Mouse (Mus musculus) left cerebral cortex, adult 2 months (tissue): ENCODE measurements around the gene Plcd3. TPM values are rescaled to one million over a fixed set of nuclear protein-coding genes. Genes with fewer than 3 reads are reported as not detected.

Experiments
- DNase-seq, 2 experiments: peaks; one replicate each; pipeline ENCODE4 v3.0.0; 2021 to 2022; ENCODE audit warnings: low spot score in 2 of 2, mixed read lengths in 1 of 2; ENCODE audit errors: extremely low spot score in 1 of 2
- H3K27ac ChIP-seq: fragments of 200-600 bp; 2 replicates; pipeline ENCODE4 v1.8.1; 2022
- H3K4me3 ChIP-seq: fragments of 200-600 bp; 2 replicates; pipeline ENCODE4 v1.8.1; 2022
- CTCF ChIP-seq: fragments of 200-600 bp; IDR thresholded peaks from 2 replicates; pipeline ENCODE4 v1.8.1; 2022; ENCODE audit warnings: antibody characterized with exemption, mild to moderate bottlenecking, moderate library complexity
- intact Hi-C: fragments of 180-260 bp; cut with DNase I; formaldehyde crosslinking; loops from one replicate; pipeline ENCODE4 v1.15.1; 2025
- total RNA-seq, 2 experiments: library from RNA; stranded (reverse); gene quantifications; 2 replicates each; pipeline ENCODE4 v1.2.3; 2021

Plcd3 gene
- total RNA-seq, 2 experiments from 2014 or later, result 16.5 to 19.0 TPM

- Histone ChIP-seq H3K27ac (no peak overlapping the region), H3K4me3 (no peak overlapping the region)
- no peak for DNase-seq
- TF ChIP-seq CTCF, result no peak
- intact Hi-C loops, result no loop called here
Observed at GRCm38 (mm10) chr11:103104469-103104868, 3.0 kb upstream of the Plcd3 start.

- DNase-seq, result no peak
- TF ChIP-seq CTCF, result no peak
- peak overlapping the region; percentile 56 for H3K4me3 ChIP-seq
- H3K27ac ChIP-seq, result peak overlapping the region; percentile 81
- intact Hi-C loops, result loop anchor here (2.0 kb wide), 1 partner anchor 221 kb away; no protein-coding TSS in a partner anchor
Observed at GRCm38 (mm10) chr11:103103621-103104020, 2.2 kb upstream of the Plcd3 start.

DNA sequence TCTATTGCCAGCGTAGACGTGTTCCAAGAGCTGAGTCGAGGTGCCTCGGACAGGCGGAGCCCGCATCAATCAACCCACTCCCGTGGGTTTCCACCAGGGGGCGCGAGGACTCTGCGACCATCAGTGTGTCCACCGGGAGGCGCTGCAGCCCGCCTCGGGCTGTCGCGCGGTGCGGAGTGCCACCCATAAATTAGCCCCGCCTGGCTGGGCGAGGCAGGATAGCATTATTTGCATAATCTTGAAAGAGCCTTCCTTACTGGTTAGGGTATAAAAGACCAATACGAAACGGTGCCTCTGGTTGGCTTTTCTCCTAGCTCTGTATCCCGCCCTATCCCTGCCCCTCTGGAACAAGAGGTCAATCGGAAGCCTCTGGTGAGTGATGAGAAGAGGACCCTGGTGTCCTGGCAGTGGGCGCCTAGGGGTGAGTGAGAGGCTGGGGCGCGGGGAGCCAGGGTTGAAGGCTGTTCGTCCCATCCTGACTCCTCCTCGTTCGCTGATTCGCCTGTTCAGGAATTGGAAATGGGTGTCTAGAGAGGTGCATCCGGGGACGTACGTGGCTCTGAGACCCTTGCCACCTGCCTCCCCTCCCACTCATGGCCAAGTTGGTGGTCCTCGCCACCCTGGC lies 1.4 kb upstream of the Plcd3 start:
- peak; percentile 96 to 100 for DNase-seq
- TF ChIP-seq CTCF, result no peak; the same call in none of the 2 replicates
- peak overlapping the region; percentile 56 for H3K4me3 ChIP-seq
- intact Hi-C loops, result loop anchor here (1.0 to 2.0 kb wide), 3 partner anchors 30 to 222 kb away; no protein-coding TSS in a partner anchor
- peak overlapping the region; percentile 96 for H3K27ac ChIP-seq

DNA sequence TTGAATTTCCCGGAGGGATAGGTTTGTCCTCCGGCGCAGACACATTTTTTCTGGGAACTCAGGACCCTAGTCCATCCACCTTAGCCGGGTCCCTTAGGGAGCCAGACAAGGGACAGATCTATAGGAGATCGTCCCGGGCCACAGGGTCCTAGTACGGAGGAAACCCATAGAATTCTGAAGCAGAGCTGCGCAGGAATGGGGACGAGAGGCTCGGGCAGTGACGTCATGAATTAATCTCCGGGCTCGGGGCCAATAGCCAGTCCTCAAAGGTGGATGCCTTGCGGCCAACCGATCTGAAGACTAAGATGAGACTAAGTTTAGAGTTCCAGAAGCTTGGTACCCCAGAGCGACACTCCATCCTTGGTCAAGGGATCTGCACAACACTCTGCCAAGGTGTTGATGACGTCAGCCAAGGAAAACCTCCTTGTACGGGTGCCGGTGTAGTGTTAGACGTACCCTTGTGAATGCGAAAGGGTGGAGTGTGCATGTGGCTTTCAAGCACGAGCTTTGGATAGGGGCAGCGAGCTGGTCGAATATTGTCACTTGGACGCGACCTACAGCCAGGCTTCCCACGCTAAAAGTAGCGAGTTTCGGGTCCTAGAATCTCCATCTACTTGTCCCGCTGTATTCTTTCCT lies 526 bp upstream of the Plcd3 start:
- peak; percentile 64 to 69 for DNase-seq
- intact Hi-C loops, result loop anchor here (1.0 to 2.0 kb wide), 3 partner anchors 31 to 223 kb away; no protein-coding TSS in a partner anchor
- H3K27ac ChIP-seq, result peak overlapping the region; percentile 96
- TF ChIP-seq CTCF, result no peak
- peak overlapping the region; percentile 56 for H3K4me3 ChIP-seq

DNA sequence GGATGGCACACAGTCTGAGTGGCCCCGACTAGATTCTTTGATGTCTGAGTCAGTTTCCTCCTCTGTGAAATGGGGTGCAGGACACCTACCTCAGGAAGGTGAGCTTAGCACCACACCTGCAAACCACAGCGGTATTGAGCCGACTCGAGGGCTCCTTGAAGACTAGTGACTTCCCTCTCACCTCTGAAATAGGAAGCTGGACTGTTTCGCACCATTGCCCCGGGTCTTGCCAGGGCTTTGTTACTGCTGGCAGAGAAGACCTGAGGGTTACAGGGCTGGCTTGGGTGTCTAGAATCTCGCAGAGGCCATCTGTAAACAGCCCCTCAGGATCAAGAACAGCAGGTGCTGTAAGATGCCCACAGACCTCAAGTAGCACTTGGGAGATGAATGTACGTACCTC lies 1.1 kb downstream of the Plcd3 start:
- no peak for DNase-seq
- Histone ChIP-seq H3K27ac (no peak overlapping the region), H3K4me3 (no peak overlapping the region)
- intact Hi-C loops, result no loop called here
- TF ChIP-seq CTCF, result no peak

DNA sequence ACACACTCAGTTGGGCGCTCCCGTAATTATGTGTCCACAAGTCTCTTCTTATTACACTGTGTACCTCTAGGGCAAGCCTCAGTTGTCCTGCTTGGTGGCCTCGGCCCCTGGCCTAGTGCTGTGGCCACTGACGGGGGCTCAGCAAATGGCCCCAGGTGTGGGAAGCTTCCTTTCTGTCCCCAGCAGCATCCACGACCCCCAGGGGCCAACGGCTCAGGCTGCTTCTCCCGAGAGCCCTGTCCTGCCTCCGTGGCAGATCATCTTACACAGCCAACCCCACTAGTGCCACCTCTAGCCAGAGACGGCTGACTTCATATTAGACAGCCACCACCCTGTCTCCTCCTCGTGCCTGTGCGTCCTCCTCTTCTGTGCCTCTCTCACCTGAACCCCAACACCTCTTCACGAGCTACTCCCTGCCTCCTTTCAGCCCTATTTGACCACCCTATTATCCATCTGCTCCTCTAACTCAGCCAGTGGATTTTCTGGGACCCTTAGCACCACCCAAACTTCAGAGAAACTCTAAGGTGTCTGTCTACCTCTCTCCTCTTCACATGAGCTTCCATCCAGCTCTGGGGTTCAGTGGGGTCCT lies 2.0 kb downstream of the Plcd3 start:
- Histone ChIP-seq H3K4me3 (no peak overlapping the region), H3K27ac (no peak overlapping the region)
- no peak for DNase-seq
- no peak for TF ChIP-seq CTCF
- intact Hi-C loops, result no loop called here

DNA sequence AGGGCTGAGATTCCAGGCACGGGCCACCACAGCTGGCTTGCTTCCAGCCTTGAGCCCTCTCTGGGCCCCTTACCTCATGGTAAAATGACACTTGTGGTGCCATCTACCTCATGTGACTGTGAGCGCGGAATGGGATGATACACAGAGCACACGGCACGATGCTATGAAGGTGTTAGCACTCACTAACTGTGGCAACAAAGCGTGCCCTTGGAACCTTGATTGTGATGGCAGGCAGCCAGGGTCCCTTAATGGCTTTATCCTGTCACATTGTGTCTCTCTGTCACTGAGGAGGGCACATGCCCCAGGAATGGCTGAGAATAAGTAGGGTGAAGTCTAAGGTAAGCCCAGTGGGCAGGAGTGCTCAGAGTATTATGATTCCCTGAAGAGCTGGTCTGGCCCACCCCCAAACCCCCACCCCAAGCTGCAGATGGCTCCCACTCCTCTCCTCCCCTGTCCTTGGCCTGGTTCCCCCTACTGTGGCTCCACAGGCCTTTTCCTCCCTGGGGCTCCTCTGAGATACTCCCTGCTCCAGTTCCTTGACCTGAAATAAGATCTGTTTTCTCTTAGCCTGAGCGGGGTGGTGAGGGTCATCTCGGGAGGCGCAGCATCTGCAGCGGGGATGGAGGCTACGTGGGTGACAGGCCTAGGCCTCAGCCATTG lies 2.8 kb downstream of the Plcd3 start:
- H3K27ac ChIP-seq, result no peak overlapping the region
- DNase-seq, result no peak
- intact Hi-C loops, result no loop called here
- TF ChIP-seq CTCF, result no peak
- no peak overlapping the region for H3K4me3 ChIP-seq

DNA sequence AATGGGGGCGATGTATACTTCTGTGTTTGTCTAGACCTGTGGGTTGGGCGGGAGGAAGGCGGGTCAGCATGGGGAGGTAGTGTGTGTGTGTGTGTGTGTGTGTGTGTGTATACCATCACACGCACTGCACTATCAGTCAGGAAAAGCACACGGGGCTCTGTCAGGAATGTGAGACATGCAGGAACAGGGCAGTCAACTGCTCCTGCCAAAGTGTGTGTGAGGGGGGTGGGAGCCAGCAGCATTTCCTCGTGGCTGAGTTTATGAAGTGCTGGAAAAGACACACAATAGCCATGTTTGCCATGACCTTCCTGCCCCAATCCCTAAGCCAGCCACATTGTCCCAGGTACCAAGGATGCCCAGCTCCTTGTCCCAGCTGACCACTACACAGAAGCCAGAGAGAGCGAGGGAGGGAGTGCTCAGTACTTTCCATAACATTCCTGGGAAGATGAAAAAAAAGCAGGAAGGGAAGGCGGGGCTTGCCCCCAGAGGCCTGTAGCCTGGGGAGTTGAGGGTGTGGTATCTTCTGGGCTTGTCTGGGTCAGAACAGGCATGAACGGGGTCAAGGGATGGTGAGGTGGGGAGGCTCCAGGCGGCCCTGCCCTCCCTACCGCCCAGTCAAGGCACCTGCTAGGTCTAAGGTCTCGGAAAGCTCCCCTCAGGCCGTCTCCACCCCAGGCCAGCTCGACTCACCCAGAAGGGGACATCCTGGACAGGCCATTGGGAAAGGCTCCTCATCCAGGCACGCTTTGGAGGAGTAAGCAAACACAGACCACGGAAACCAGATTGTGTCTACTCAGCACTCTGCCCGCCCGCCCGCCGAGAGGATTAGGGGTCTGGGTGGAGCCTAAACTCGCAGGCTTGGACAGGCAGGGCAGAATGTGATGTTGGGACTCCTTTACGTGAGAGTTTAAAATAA lies 4.2 kb downstream of the Plcd3 start:
- DNase-seq, result peak in 1 of 2 experiments; percentile 9
- no peak overlapping the region for H3K4me3 ChIP-seq
- TF ChIP-seq CTCF, result no peak
- no peak overlapping the region for H3K27ac ChIP-seq
- intact Hi-C loops, result no loop called here

GRCm38 (mm10) chr11:103095801-103096200 lies 5.7 kb downstream of the Plcd3 start:
- Histone ChIP-seq H3K27ac (no peak overlapping the region), H3K4me3 (no peak overlapping the region)
- no peak for DNase-seq
- intact Hi-C loops, result no loop called here
- TF ChIP-seq CTCF, result no peak

- no peak for TF ChIP-seq CTCF
- intact Hi-C loops, result no loop called here
- Histone ChIP-seq H3K27ac (no peak overlapping the region), H3K4me3 (no peak overlapping the region)
- no peak for DNase-seq
Observed at GRCm38 (mm10) chr11:103095107-103095670, 6.3 kb downstream of the Plcd3 start.
